Mouse (Mus musculus): ENCODE results near the gene Acrv1.
A peak's percentile ranks its signal among the peaks of the same experiment; 100 is the strongest.
"Not testable (repeated sequence)": the region's sequence is repeated elsewhere in the genome, so short reads cannot be mapped to it uniquely, and the experiment has no call there.

The Acrv1 gene

GRCm38 (mm10) chr9:36692920-36693319 lies at the start of gene Acrv1:
Gene Acrv1 (plus strand): TSS chr9:36693220.
- DNase-seq (ENCODE audit: low read depth, low spot score), result no peak

- not testable (repeated sequence) for DNase-seq (ENCODE audit: low read depth, low spot score)
Measured at GRCm38 (mm10) chr9:36643276-36643675, 49.7 kb upstream of the Acrv1 start, which contains the start of gene A630095E13Rik. Gene A630095E13Rik (minus strand): TSS chr9:36643376.

- DNase-seq (ENCODE audit: low read depth, low spot score), result no peak
Measured at GRCm38 (mm10) chr9:36681424-36681823, 11.6 kb upstream of the Acrv1 start.

- peak; percentile 38 for DNase-seq (ENCODE audit: low read depth, low spot score)
Measured at GRCm38 (mm10) chr9:36687329-36687728, 5.7 kb upstream of the Acrv1 start.

DNA sequence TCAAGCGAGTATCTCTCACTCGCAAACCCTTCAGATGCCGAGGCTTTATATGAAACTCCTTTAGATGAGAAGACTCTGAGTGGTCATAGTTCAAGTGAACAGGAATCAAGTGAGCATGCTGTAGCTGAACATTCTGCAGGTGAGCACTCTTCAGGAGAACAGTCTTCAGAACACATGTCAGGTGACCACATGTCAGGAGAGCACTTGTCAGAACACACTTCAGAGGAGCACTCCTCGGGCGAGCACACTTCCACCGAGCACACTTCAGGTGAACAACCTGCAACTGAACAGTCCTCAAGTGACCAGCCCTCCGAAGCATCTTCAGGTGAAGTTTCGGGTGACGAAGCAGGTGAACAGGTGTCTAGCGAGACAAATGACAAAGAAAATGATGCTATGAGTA lies 1.3 kb downstream of the Acrv1 start:
- DNase-seq (ENCODE audit: low read depth, low spot score), result no peak

DNA sequence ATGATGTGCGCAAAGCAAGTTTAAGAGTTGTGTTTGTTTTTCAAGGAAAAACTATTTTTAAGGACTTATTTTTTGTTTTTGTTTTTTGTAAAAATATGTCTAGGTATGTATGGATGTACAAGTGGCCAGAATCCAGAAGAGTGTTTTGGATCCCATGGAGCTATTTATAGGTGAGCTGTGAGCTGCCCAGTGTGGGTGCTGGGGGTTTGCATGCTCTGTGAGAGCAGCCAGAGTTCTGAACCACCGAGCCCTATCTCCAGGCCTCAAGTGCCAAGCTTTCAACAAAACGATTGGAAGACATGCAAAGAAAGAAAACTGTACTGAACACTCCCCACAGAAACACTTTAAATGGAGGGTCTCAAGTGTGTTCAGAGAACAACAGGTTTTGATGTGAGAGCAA lies 12.9 kb downstream of the Acrv1 start:
- no peak for DNase-seq (ENCODE audit: low read depth, low spot score)

- DNase-seq (ENCODE audit: low read depth, low spot score), result no peak
Measured at GRCm38 (mm10) chr9:36707304-36707703, 14.3 kb downstream of the Acrv1 start.

DNA sequence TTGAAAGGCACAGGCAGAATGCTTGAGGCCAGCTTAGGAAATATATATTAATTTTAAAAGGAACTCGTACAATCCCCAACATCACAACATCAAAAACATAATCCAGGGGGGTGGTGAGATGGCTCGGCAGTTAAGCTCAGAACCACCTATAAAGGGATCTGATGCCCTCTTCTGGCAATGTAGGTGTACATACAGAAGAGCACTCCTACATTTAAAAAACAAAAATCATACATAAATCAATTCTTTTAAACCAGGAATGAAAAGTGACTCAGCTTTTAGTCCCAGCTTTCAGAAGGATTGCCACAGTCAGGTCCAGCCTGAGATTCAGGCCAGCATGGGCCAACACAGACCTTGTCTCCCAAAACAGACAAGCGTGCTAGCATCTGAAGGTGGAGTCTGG lies 23.6 kb downstream of the Acrv1 start:
- DNase-seq (ENCODE audit: low read depth, low spot score), result peak; percentile 37

GRCm38 (mm10) chr9:36726131-36727033 lies 33.4 kb downstream of the Acrv1 start:
- DNase-seq (ENCODE audit: low read depth, low spot score), result peak; percentile 94

DNA sequence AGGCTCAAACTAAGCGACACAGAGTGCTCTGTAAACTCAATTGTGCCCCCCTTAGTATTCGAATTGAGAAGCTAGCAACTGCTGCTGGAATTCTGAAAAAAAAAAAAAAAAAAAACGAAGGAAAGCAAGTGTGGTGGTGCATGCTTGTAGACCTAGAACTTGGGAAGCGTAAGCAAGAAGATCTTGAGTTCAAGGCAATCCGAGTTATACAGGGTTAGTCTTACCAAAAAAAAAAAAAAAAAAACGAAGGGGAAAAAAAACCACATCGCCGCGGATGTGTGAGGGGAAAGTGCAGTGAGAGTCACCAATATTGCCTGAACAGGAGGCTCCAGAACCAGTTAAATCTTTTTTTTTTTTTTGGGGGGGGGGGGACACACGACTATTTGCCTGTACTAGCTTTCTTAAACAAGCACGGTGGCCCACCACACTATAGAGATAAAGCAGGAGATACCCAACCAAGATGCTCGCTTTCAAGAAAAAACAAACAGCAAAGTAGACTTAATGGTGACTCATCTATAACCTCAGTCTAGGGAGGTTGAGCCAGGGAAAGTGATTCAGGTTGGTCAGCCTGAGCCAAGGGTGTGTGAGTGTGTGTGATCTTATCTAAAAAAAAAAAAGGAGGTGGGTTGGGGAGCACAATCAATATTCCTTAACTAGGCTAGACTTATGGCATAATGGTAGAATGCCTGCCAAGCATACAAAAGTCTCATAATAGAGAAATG lies 34.2 kb downstream of the Acrv1 start, which contains the start of gene Chek1:
Chek1 (minus strand) TSS at position 32 of the 722 bp plus-strand sequence.
- DNase-seq (ENCODE audit: low read depth, low spot score), result peak; percentile 62

Measured in A20 (cell line).